Mouse (Mus musculus): ENCODE data around the gene Arhgef3. TPM values are rescaled to one million over a fixed set of nuclear protein-coding genes. Genes with fewer than 3 reads are reported as not detected.

Arhgef3 gene
- total RNA-seq, 1 experiment = 7.6 TPM

DNA sequence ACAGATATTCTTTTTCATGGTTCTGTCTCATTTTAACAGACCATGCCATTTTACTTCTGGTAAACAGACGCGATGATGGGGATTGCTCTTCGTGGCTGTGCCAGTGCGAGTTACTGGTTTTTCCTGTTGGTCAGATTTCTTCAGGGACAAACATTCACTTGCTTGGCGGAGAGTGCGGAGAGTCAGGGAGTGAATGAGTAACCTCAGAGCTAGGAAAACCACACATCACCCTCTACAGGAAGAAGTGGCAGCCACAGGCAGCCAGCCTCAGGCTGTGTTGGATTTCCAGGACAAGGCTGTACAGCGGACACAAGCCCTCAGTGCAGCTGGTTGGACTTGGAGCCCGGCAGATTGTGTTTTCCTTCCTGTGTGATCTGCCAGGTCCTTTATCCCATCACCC, 82.3 kb downstream of the Arhgef3 start:
- Histone ChIP-seq H3K27ac (ENCODE audit: insufficient read depth, low read depth, low read length, poor library complexity, severe bottlenecking) (no peak overlapping the region), H3K36me3 (ENCODE audit: control insufficient read depth, insufficient read depth, low read length, poor library complexity, severe bottlenecking) (no peaks in the 10 kb centered on the region), H3K4me3 (ENCODE audit: insufficient read depth in 1 of 2, low read depth in 1 of 2, low read length in 2 of 2, poor library complexity in 1 of 2, severe bottlenecking in 1 of 2) (no peak overlapping the region), H3K4me1 (ENCODE audit: control insufficient read depth in 2 of 2, insufficient read depth in 2 of 2, low read length in 2 of 2, poor library complexity in 1 of 2) (peaks cover 2 to 11% of the 10 kb centered on the region in 2 experiments; a peak in 2 of 4 replicates), H3K9me3 (ENCODE audit: control insufficient read depth, insufficient read depth, low read depth, low read length) (no peaks in the 10 kb centered on the region), H3K9ac (ENCODE audit: insufficient read depth, low read depth, low read length, poor library complexity, severe bottlenecking) (no peak overlapping the region)
- in situ Hi-C loops (cut with MboI; ENCODE audit: low sequenced_read_pairs in 2 of 2, unreplicated experiment in 2 of 2) = loop anchor here (25.0 kb wide), 1 partner anchor 540 kb away; no protein-coding TSS in a partner anchor
- DNase-seq (ENCODE audit: low read depth, low spot score) = no peak
- TF ChIP-seq MAFK (IDR thresholded peaks at IDR 0.05; ENCODE audit: insufficient read depth, low read depth, low read length) (no peak), ZC3H11A (IDR thresholded peaks at IDR 0.05; ENCODE audit: borderline replicate concordance, low read depth, low read length) (no peak), CHD2 (IDR thresholded peaks at IDR 0.05; ENCODE audit: low read depth, low read length) (no peak), ZNF384 (IDR thresholded peaks at IDR 0.05; ENCODE audit: low read depth, low read length) (no peak), HCFC1 (IDR thresholded peaks at IDR 0.05; ENCODE audit: borderline replicate concordance, insufficient read depth, low read length) (no peak)

DNA sequence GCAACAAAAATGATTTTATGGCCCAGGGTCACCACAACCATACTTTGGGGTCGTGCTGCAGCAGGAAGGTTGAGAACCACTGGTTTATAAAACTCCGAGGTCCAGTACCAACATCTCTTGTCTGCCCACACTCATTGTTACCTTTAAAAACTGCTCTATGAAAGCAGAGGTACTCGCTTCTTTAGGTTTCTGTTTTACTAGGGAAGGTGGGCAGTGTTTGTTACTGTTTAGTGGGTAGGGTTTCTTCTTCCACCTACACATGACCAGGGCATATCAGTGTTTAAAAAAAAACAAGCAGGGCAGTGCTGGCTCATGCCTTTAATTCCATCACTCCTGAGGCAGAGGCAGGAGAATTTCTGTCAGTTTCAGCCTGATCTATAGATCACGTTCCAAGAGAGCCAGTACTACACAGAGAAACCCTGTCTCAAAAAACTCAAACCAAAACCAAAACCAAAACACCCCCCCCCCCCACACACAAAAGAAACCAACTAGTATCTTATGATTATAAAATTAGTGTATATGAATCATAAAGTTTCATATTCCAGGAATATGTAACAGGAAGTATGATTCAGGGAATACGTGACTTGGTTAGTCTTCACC, 83.9 kb downstream of the Arhgef3 start:
- Histone ChIP-seq H3K36me3 (ENCODE audit: control insufficient read depth, insufficient read depth, low read length, poor library complexity, severe bottlenecking) (no peaks in the 10 kb centered on the region), H3K9ac (ENCODE audit: insufficient read depth, low read depth, low read length, poor library complexity, severe bottlenecking) (no peak overlapping the region), H3K27ac (ENCODE audit: insufficient read depth, low read depth, low read length, poor library complexity, severe bottlenecking) (no peak overlapping the region), H3K9me3 (ENCODE audit: control insufficient read depth, insufficient read depth, low read depth, low read length) (no peaks in the 10 kb centered on the region), H3K4me1 (ENCODE audit: control insufficient read depth in 2 of 2, insufficient read depth in 2 of 2, low read length in 2 of 2, poor library complexity in 1 of 2) (peaks cover 2 to 18% of the 10 kb centered on the region in 2 experiments; a peak in 2 of 4 replicates), H3K4me3 (ENCODE audit: insufficient read depth in 1 of 2, low read depth in 1 of 2, low read length in 2 of 2, poor library complexity in 1 of 2, severe bottlenecking in 1 of 2) (no peak overlapping the region)
- TF ChIP-seq HCFC1 (IDR thresholded peaks at IDR 0.05; ENCODE audit: borderline replicate concordance, insufficient read depth, low read length) = no peak
- TF ChIP-seq CHD2 (IDR thresholded peaks at IDR 0.05; ENCODE audit: low read depth, low read length) = no peak
- no peak for TF ChIP-seq ZNF384 (IDR thresholded peaks at IDR 0.05; ENCODE audit: low read depth, low read length)
- no peak for TF ChIP-seq MAFK (IDR thresholded peaks at IDR 0.05; ENCODE audit: insufficient read depth, low read depth, low read length)
- no peak for TF ChIP-seq ZC3H11A (IDR thresholded peaks at IDR 0.05; ENCODE audit: borderline replicate concordance, low read depth, low read length)
- no peak for DNase-seq (ENCODE audit: low read depth, low spot score)
- in situ Hi-C loops (cut with MboI; ENCODE audit: low sequenced_read_pairs in 2 of 2, unreplicated experiment in 2 of 2) = loop anchor here (25.0 kb wide), 1 partner anchor 539 kb away; no protein-coding TSS in a partner anchor

DNA sequence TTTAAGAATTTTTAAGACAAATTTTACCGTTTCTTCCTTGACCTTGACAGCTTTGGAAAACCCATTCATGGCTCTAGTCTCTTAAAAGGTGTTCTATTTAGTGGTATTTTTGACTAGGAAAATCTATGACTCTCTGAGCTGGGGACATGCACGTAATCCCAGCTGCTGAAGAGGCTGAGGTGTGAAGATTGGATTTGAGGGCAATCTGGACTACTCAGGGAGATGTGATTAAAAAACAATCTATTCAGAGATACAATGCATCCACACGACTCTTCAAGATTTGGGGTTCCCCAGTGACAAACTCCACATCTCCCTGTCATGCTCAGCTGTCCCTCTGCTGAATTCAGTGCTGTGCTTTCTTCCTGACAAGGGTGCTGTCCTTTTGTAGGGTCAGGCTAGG, 84.4 kb downstream of the Arhgef3 start:
- Histone ChIP-seq H3K4me1 (ENCODE audit: control insufficient read depth in 2 of 2, insufficient read depth in 2 of 2, low read length in 2 of 2, poor library complexity in 1 of 2) (peaks cover 2 to 14% of the 10 kb centered on the region in 2 experiments; a peak in 2 of 4 replicates), H3K9me3 (ENCODE audit: control insufficient read depth, insufficient read depth, low read depth, low read length) (no peaks in the 10 kb centered on the region), H3K27ac (ENCODE audit: insufficient read depth, low read depth, low read length, poor library complexity, severe bottlenecking) (no peak overlapping the region), H3K9ac (ENCODE audit: insufficient read depth, low read depth, low read length, poor library complexity, severe bottlenecking) (no peak overlapping the region), H3K4me3 (ENCODE audit: insufficient read depth in 1 of 2, low read depth in 1 of 2, low read length in 2 of 2, poor library complexity in 1 of 2, severe bottlenecking in 1 of 2) (no peak overlapping the region), H3K36me3 (ENCODE audit: control insufficient read depth, insufficient read depth, low read length, poor library complexity, severe bottlenecking) (no peaks in the 10 kb centered on the region)
- in situ Hi-C loops (cut with MboI; ENCODE audit: low sequenced_read_pairs in 2 of 2, unreplicated experiment in 2 of 2) = loop anchor here (25.0 kb wide), 1 partner anchor 538 kb away; no protein-coding TSS in a partner anchor
- no peak for DNase-seq (ENCODE audit: low read depth, low spot score)
- TF ChIP-seq HCFC1 (IDR thresholded peaks at IDR 0.05; ENCODE audit: borderline replicate concordance, insufficient read depth, low read length) = no peak
- TF ChIP-seq ZNF384 (IDR thresholded peaks at IDR 0.05; ENCODE audit: low read depth, low read length) = no peak
- no peak for TF ChIP-seq CHD2 (IDR thresholded peaks at IDR 0.05; ENCODE audit: low read depth, low read length)
- TF ChIP-seq MAFK (IDR thresholded peaks at IDR 0.05; ENCODE audit: insufficient read depth, low read depth, low read length) = no peak
- TF ChIP-seq ZC3H11A (IDR thresholded peaks at IDR 0.05; ENCODE audit: borderline replicate concordance, low read depth, low read length) = no peak

DNA sequence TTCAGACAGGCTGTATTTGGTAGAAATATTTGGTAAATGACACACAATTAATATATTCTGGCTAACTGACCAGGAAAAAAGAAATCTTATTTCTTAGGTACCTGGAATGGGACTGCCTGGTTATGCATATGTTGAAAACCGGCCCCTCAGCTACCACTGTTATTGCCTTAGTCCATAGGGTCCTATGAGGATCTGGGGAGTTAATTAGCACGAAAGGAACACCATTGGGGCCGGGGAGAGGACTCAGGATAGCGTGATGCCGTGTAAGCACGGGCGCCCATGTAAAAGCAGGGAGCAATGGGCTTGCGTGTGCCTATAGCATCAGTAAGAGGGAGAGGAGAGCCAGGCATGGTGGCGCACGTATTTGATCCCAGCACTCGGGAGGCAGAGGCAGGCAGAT, 85.2 kb downstream of the Arhgef3 start:
- H3K27ac ChIP-seq (ENCODE audit: insufficient read depth, low read depth, low read length, poor library complexity, severe bottlenecking) = no peak overlapping the region
- H3K9ac ChIP-seq (ENCODE audit: insufficient read depth, low read depth, low read length, poor library complexity, severe bottlenecking) = no peak overlapping the region
- DNase-seq (ENCODE audit: low read depth, low spot score) = no peak
- H3K4me1 ChIP-seq (ENCODE audit: control insufficient read depth in 2 of 2, insufficient read depth in 2 of 2, low read length in 2 of 2, poor library complexity in 1 of 2) = peaks cover 2 to 13% of the 10 kb centered on the region in 2 experiments; a peak in 2 of 4 replicates
- H3K4me3 ChIP-seq (ENCODE audit: insufficient read depth in 1 of 2, low read depth in 1 of 2, low read length in 2 of 2, poor library complexity in 1 of 2, severe bottlenecking in 1 of 2) = no peak overlapping the region
- H3K36me3 ChIP-seq (ENCODE audit: control insufficient read depth, insufficient read depth, low read length, poor library complexity, severe bottlenecking) = no peaks in the 10 kb centered on the region
- no peaks in the 10 kb centered on the region for H3K9me3 ChIP-seq (ENCODE audit: control insufficient read depth, insufficient read depth, low read depth, low read length)
- in situ Hi-C loops (cut with MboI; ENCODE audit: low sequenced_read_pairs in 2 of 2, unreplicated experiment in 2 of 2) = loop anchor here (25.0 kb wide), 1 partner anchor 537 kb away; no protein-coding TSS in a partner anchor
- no peak for TF ChIP-seq ZC3H11A (IDR thresholded peaks at IDR 0.05; ENCODE audit: borderline replicate concordance, low read depth, low read length)
- TF ChIP-seq ZNF384 (IDR thresholded peaks at IDR 0.05; ENCODE audit: low read depth, low read length) = no peak

All from ES-E14 (cell line).